Mouse (Mus musculus) gastrocnemius, postnatal 36 days (tissue): Measurements from ENCODE around the gene Txndc17. TPM values are rescaled to one million over a fixed set of nuclear protein-coding genes. Genes with fewer than 3 reads are reported as not detected.
"Not testable (repeated sequence)": the region's sequence is repeated elsewhere in the genome, so short reads cannot be mapped to it uniquely, and the experiment has no call there.

Source experiments
- DNase-seq, 2 experiments: peaks; one replicate each; pipeline ENCODE4 v3.0.0; 2022
- intact Hi-C: fragments of 180-260 bp; cut with DNase I; formaldehyde crosslinking; loops from one replicate; pipeline ENCODE4 v1.15.1; 2025
- long read RNA-seq, 2 experiments: library from polyadenylated mRNA; stranded (forward); transcript quantifications; one replicate each; pipeline ENCODE4 v2.0.0; 2021
- total RNA-seq, 2 experiments: library from RNA; stranded (reverse); gene quantifications; 2 replicates each; pipeline ENCODE4 v1.2.3; 2021

Gene Txndc17
- 10 to 100 TPM; 27.6 to 28.5 TPM for total RNA-seq
- long read RNA-seq, experiment 1, transcript Txndc17-201 (4 exons, 981 nt): major isoform, 59 of 60 reads
- long read RNA-seq, experiment 1, partial matches to known transcripts: 0 of 60 reads
- long read RNA-seq, experiment 1, other reads (novel, unspliced or antisense): 1 of 60 reads
- long read RNA-seq, experiment 2, transcript Txndc17-201 (4 exons, 981 nt): major isoform, 83 of 86 reads
- long read RNA-seq, experiment 2, partial matches to known transcripts: 0 of 86 reads
- long read RNA-seq, experiment 2, other reads (novel, unspliced or antisense): 1 of 86 reads

GRCm38 (mm10) chr11:72207204-72207833 is at the start of gene Txndc17, which contains the start of gene 4933427D14Rik:
Gene Txndc17, plus strand, starts transcription at chr11:72207547.
Gene 4933427D14Rik, minus strand, starts transcription at chr11:72207459.
- DNase-seq: peak; percentile 80 to 83
- intact Hi-C loops: loop anchor here (10.0 kb wide), 1 partner anchor 153 kb away; no protein-coding TSS in a partner anchor

GRCm38 (mm10) chr11:72163198-72163597 is 44.1 kb upstream of the Txndc17 start:
- no peak for DNase-seq
- intact Hi-C loops: no loop called here

- intact Hi-C loops: no loop called here
- DNase-seq: no peak
Measured at GRCm38 (mm10) chr11:72169871-72170270, 37.5 kb upstream of the Txndc17 start.

GRCm38 (mm10) chr11:72171906-72172305 is 35.4 kb upstream of the Txndc17 start:
- intact Hi-C loops, DNase-seq: not testable (repeated sequence)

- intact Hi-C loops: no loop called here
- DNase-seq: no peak
Measured at GRCm38 (mm10) chr11:72173506-72173905, 33.8 kb upstream of the Txndc17 start.

DNA sequence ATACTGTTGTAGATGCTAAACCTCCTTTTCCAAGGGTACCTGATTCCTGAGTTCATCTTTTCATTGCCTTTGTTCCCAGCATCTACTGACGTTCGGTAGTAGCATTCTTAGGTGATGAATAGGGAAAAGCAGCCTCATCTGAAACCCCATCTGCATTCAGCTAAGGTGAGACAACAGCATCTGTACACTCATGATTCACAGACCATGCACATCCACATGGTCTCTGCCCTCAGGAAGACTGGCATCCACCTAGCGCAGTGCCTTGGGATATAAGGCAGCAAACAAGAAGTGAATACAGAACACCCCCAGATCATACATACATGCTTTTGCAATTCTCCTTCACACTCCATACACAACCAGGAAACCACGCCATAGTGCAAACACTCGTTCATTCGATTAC is 32.6 kb upstream of the Txndc17 start:
- no peak for DNase-seq
- intact Hi-C loops: no loop called here

GRCm38 (mm10) chr11:72175966-72176365 is 31.4 kb upstream of the Txndc17 start:
- no peak for DNase-seq
- intact Hi-C loops: no loop called here

- intact Hi-C loops: no loop called here
- no peak for DNase-seq
Measured at GRCm38 (mm10) chr11:72176553-72176952, 30.8 kb upstream of the Txndc17 start.

- DNase-seq: no peak
- intact Hi-C loops: no loop called here
Measured at GRCm38 (mm10) chr11:72180556-72180955, 26.8 kb upstream of the Txndc17 start.

DNA sequence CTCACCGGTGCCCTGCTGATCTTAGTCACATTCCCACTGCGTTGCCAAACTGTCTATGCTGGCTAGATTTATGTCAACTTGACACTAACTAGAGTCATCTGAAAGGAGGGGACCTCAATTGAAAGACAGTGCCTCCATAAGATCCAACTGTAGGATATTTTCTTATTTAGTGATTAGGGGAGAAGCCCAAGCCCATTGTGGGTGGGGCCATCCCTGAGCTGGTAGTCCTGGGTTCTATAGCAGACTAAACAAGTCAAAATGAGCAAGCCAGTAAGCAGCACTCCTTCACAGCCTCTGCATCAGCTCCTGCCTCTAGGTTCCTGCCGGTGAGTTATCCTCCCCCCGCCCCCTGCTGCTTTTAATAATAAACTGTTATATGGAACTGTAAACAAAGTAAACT is 26.2 kb upstream of the Txndc17 start:
- intact Hi-C loops: no loop called here
- DNase-seq: no peak

DNA sequence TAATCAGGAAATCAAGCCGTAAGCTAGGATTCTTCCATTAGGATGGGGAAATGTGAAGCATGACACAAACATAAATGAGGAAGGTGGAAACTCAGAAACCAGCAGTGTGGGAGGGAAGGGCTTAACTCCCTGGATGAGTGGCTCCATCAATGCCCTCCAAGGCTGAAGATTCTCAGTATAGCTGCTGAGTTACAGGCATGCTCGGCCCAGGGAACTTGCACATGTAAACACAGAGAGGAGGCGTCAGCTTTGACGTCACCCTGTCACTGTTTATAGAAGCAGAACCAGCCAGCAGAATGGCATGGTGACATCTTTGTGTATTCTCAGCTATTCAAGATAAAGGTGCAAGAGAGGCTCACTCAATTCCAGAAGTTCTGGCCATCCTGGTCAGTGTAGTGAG is 23.1 kb upstream of the Txndc17 start:
- DNase-seq: no peak
- intact Hi-C loops: no loop called here

GRCm38 (mm10) chr11:72190857-72191256 is 16.5 kb upstream of the Txndc17 start:
- no peak for DNase-seq
- intact Hi-C loops: no loop called here

GRCm38 (mm10) chr11:72194259-72194658 is 13.1 kb upstream of the Txndc17 start:
- intact Hi-C loops: no loop called here
- no peak for DNase-seq

GRCm38 (mm10) chr11:72196506-72196905 is 10.8 kb upstream of the Txndc17 start:
- intact Hi-C loops: no loop called here
- no peak for DNase-seq

DNA sequence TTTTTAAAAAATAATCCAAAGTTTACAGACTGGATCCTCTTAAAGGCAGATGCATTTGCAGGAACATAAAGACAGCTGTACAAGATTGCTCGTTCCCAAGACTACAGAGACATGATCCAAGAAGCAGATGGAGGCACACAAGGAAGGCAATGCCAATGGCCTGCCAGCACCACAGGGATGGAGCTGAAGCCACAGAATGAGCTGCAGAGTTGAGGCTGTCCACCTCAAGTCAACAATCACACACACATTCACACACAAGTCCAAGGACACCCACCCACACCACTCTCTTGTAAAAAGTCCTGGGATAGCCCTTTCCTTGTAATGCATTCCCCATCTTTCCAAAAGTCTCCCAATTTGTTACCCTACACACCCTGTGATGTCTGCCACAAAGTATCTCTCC is 3.9 kb upstream of the Txndc17 start:
- DNase-seq: no peak
- intact Hi-C loops: loop anchor here (10.0 kb wide), 1 partner anchor 149 kb away; no protein-coding TSS in a partner anchor

DNA sequence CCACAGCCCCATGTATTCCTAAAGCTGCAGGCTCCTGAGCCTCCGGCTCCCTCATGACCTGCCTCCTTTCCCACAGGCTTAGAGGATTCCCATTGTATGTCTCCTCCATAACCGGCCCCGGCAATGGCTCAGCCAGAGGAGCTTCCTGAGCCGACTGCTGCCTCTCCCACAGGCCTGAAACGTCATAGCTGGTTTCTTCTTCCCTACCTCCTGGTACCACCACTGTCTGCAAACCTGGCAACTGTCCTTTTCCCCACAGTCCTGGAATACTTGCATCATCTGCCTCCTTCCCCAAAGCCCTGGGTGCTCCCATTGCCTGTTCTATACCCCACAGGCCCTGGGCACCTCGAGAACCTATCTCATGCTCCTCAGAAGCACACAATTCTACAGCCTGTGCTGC is 2.1 kb upstream of the Txndc17 start:
- intact Hi-C loops: loop anchor here (10.0 kb wide), 1 partner anchor 150 kb away; no protein-coding TSS in a partner anchor
- DNase-seq: no peak

DNA sequence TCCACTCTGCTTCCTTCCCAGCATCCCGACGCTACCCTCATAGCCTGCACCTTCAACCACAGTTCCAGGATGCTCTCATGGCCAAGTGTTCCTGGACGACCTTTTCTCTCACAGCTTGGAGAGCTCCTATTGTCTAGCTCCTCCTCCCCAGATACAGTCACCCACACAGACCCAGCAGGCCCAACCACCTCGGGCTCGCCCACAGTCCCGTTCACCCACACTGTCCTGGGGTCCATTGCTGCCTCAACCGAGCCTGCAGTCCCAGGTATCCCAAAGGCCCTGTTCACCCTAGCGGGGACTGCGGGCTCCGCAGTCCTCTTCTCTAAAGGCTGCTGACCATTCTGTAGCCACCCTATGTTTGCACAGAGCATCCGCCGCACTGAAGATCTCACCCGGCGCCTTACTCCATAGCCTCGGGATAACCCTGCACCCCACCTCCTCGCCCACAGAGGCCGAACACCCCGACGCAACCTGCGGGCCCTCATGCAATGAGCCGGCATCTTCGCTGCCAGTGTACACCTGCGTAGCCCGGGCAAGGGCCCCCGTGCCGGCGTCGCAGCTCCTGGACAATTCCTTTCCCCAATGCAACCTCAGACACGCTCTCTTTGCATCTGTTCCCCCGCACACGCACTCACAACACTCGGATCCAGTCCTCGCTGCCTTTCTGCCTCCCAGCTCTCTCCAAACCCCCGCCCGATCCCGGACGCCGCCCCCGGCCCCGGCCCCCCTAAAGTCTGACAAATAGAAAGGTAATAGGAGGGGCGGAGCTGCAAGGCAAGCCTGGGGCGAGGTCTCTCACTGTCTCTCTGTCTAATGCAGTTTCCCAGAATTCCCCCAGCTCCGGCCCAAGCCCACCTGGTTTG is 775 bp upstream of the Txndc17 start, which contains the start of gene Gm43951:
Gene Gm43951, minus strand, starts transcription at position 500 of the 863 bp plus-strand sequence.
- DNase-seq: no peak
- intact Hi-C loops: loop anchor here (10.0 kb wide), 1 partner anchor 152 kb away; no protein-coding TSS in a partner anchor

GRCm38 (mm10) chr11:72207834-72208377 is 559 bp downstream of the Txndc17 start:
- DNase-seq: no peak
- intact Hi-C loops: loop anchor here (10.0 kb wide), 1 partner anchor 153 kb away; no protein-coding TSS in a partner anchor

DNA sequence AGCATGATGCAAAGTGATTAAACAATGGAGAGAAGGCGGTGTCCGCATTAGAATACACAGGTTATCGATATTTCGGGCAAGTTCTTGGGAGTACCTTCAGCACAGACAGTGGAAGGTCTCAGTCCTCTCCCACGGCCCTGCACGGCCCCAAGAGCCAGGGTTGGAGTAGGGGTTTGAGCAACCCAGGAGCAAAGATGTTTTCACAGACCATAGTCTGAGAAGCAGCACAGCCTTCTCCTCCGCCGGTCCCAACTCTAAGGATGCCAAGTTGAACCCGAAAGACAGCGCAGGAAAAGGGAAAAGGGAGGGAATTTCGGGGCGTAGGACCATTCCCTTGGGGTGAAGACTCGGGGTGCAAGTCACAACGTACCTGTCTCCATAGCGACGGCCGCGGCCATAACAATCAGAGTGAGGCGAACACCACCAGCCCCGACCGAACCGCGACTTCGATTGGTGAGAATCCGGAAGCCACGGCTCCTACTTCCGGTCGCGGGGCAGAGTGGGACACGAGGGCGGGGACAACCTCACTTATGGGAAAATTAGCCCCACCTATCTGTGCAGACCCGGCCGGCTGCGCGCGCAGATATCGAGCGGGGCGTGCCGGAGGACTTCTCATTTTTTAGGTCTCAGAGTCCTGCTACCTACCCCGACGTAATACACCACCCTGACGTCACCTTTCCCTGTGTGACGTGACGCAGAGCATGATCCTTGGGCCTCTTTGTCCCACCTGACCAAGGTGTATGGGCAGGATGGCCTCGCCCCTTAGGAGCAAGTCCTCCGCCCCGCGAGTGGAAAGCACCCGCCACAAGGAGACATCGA is 7.5 kb downstream of the Txndc17 start:
- peak; percentile 84 to 92 for DNase-seq
- intact Hi-C loops: no loop called here

- intact Hi-C loops: no loop called here
- DNase-seq: peak; percentile 67 to 73
Measured at GRCm38 (mm10) chr11:72215410-72215797, 8.1 kb downstream of the Txndc17 start, which contains the start of gene Med31. Gene Med31, minus strand, starts transcription at chr11:72215592.
